Mouse (Mus musculus): Measurements from ENCODE around the gene Syndig1. TPM values are rescaled to one million over a fixed set of nuclear protein-coding genes. Genes with fewer than 3 reads are reported as not detected.

Syndig1 gene
- polyA plus RNA-seq, 1 experiment from 2014 or later: 21.0 TPM

GRCm38 (mm10) chr2:150012787-150013346, 183.9 kb downstream of the Syndig1 start:
- Histone ChIP-seq H3K9ac (replicated peaks; ENCODE audit: low read depth, low read length) (no peak overlapping the region), H3K27me3 (replicated peaks; ENCODE audit: control insufficient read depth, insufficient read depth, low read length) (no peaks in the 10 kb centered on the region), H3K4me3 (replicated peaks; ENCODE audit: low read length) (no peak overlapping the region), H3K27ac (ENCODE audit: low read length) (no peak overlapping the region), H3K9me3 (ENCODE audit: control insufficient read depth, low read length) (no peaks in the 10 kb centered on the region), H3K4me2 (ENCODE audit: low read length) (no peak overlapping the region), H3K36me3 (ENCODE audit: control insufficient read depth, insufficient read depth) (no peaks in the 10 kb centered on the region), H3K4me1 (replicated peaks; ENCODE audit: control insufficient read depth, insufficient read depth, low read length) (peaks cover 13% of the 10 kb centered on the region)
- WGBS: 64% methylated on average over 6 of the region's 6 CpGs
- 0 out of 2 replicates have a peak, but pooled peaks have one; percentile 16 for ATAC-seq

GRCm38 (mm10) chr2:150013785-150014184, 184.8 kb downstream of the Syndig1 start:
- H3K4me2 ChIP-seq (ENCODE audit: low read length): no peak overlapping the region
- H3K27ac ChIP-seq (ENCODE audit: low read length): no peak overlapping the region
- H3K9me3 ChIP-seq (ENCODE audit: control insufficient read depth, low read length): no peaks in the 10 kb centered on the region
- no peak for ATAC-seq
- WGBS: 24% methylated on average over 4 of the region's 4 CpGs
- no peak overlapping the region for H3K9ac ChIP-seq (replicated peaks; ENCODE audit: low read depth, low read length)
- no peaks in the 10 kb centered on the region for H3K36me3 ChIP-seq (ENCODE audit: control insufficient read depth, insufficient read depth)
- no peaks in the 10 kb centered on the region for H3K27me3 ChIP-seq (replicated peaks; ENCODE audit: control insufficient read depth, insufficient read depth, low read length)
- no peak overlapping the region for H3K4me3 ChIP-seq (replicated peaks; ENCODE audit: low read length)
- H3K4me1 ChIP-seq (replicated peaks; ENCODE audit: control insufficient read depth, insufficient read depth, low read length): peaks cover 13% of the 10 kb centered on the region

- WGBS: 42% methylated on average over 5 of the region's 5 CpGs
- no peaks in the 10 kb centered on the region for H3K9me3 ChIP-seq (ENCODE audit: control insufficient read depth, low read length)
- H3K36me3 ChIP-seq (ENCODE audit: control insufficient read depth, insufficient read depth): no peaks in the 10 kb centered on the region
- no peak overlapping the region for H3K4me2 ChIP-seq (ENCODE audit: low read length)
- no peak overlapping the region; the same call in 1 of the 2 replicates for H3K27ac ChIP-seq (ENCODE audit: low read length)
- ATAC-seq: 0 out of 2 replicates have a peak, but pooled peaks have one; percentile 23
- H3K27me3 ChIP-seq (replicated peaks; ENCODE audit: control insufficient read depth, insufficient read depth, low read length): no peaks in the 10 kb centered on the region
- H3K4me3 ChIP-seq (replicated peaks; ENCODE audit: low read length): no peak overlapping the region
- no peak overlapping the region for H3K9ac ChIP-seq (replicated peaks; ENCODE audit: low read depth, low read length)
- peaks cover 13% of the 10 kb centered on the region for H3K4me1 ChIP-seq (replicated peaks; ENCODE audit: control insufficient read depth, insufficient read depth, low read length)
Measured at GRCm38 (mm10) chr2:150016303-150016702, 187.3 kb downstream of the Syndig1 start.

GRCm38 (mm10) chr2:150020706-150021105, 191.7 kb downstream of the Syndig1 start:
- ATAC-seq: no peak
- WGBS: 83% methylated on average over 2 of the region's 2 CpGs

GRCm38 (mm10) chr2:150023873-150024339, 194.9 kb downstream of the Syndig1 start:
- peak; percentile 95 for ATAC-seq
- H3K27me3 ChIP-seq (replicated peaks; ENCODE audit: control insufficient read depth, insufficient read depth, low read length): no peaks in the 10 kb centered on the region
- H3K36me3 ChIP-seq (ENCODE audit: control insufficient read depth, insufficient read depth): no peaks in the 10 kb centered on the region
- H3K9me3 ChIP-seq (ENCODE audit: control insufficient read depth, low read length): no peaks in the 10 kb centered on the region
- 3% methylated on average over 2 of the region's 2 CpGs for WGBS
- no peaks in the 10 kb centered on the region; the same call in 1 of the 2 replicates for H3K4me1 ChIP-seq (replicated peaks; ENCODE audit: control insufficient read depth, insufficient read depth, low read length)
- no peak overlapping the region for H3K9ac ChIP-seq (replicated peaks; ENCODE audit: low read depth, low read length)
- no peak overlapping the region for H3K27ac ChIP-seq (ENCODE audit: low read length)
- H3K4me2 ChIP-seq (ENCODE audit: low read length): no peak overlapping the region
- H3K4me3 ChIP-seq (replicated peaks; ENCODE audit: low read length): no peak overlapping the region

More at GRCm38 (mm10) chr2:150020706-150021105, 191.7 kb downstream of the Syndig1 start:
- no peaks in the 10 kb centered on the region for H3K27me3 ChIP-seq (replicated peaks; ENCODE audit: control insufficient read depth, insufficient read depth, low read length)
- H3K9me3 ChIP-seq (ENCODE audit: control insufficient read depth, low read length): no peaks in the 10 kb centered on the region
- no peak overlapping the region for H3K9ac ChIP-seq (replicated peaks; ENCODE audit: low read depth, low read length)
- no peak overlapping the region for H3K4me2 ChIP-seq (ENCODE audit: low read length)
- H3K4me1 ChIP-seq (replicated peaks; ENCODE audit: control insufficient read depth, insufficient read depth, low read length): peaks cover 10% of the 10 kb centered on the region
- no peak overlapping the region for H3K27ac ChIP-seq (ENCODE audit: low read length)
- H3K36me3 ChIP-seq (ENCODE audit: control insufficient read depth, insufficient read depth): no peaks in the 10 kb centered on the region
- H3K4me3 ChIP-seq (replicated peaks; ENCODE audit: low read length): no peak overlapping the region

GRCm38 (mm10) chr2:150043531-150043930, 214.5 kb downstream of the Syndig1 start:
- Histone ChIP-seq H3K9ac (replicated peaks; ENCODE audit: low read depth, low read length) (no peak overlapping the region), H3K9me3 (ENCODE audit: control insufficient read depth, low read length) (0 out of 2 replicates have a peak, but pooled peaks cover 2% of the 10 kb centered on the region), H3K4me3 (replicated peaks; ENCODE audit: low read length) (no peak overlapping the region), H3K4me1 (replicated peaks; ENCODE audit: control insufficient read depth, insufficient read depth, low read length) (no peaks in the 10 kb centered on the region), H3K27ac (ENCODE audit: low read length) (no peak overlapping the region), H3K27me3 (replicated peaks; ENCODE audit: control insufficient read depth, insufficient read depth, low read length) (no peaks in the 10 kb centered on the region), H3K4me2 (ENCODE audit: low read length) (no peak overlapping the region), H3K36me3 (ENCODE audit: control insufficient read depth, insufficient read depth) (no peaks in the 10 kb centered on the region)
- 88% methylated on average over 7 of the region's 7 CpGs for WGBS
- ATAC-seq: no peak

Other genes with a start within 250 kb of the Syndig1 start
- gene C530025M09Rik, start 2.0 kb downstream of the Syndig1 start, polyA plus RNA-seq (2015; fragmentation: Nextera tagmentation; extraction: Ambion mirVana): 0.48 and 0.51 TPM in 2 replicates